Mouse (Mus musculus): ENCODE results near the gene Spata31d1a. TPM values are rescaled to one million over a fixed set of nuclear protein-coding genes. Genes with fewer than 3 reads are reported as not detected.
"Not testable (repeated sequence)": the region's sequence is repeated elsewhere in the genome, so short reads cannot be mapped to it uniquely, and the experiment has no call there.

The Spata31d1a gene
- polyA plus RNA-seq, 2 experiments: 0.01 to 0.06 TPM

GRCm38 (mm10) chr13:59719475-59719874 is 9.3 kb upstream of the Spata31d1a start:
- DNase-seq (ENCODE audit: low spot score) (no peak), ATAC-seq (ENCODE audit: low FRiP score, low read depth) (no peak)
- WGBS: 100% methylated on average over 1 of the region's 1 CpGs
- Histone ChIP-seq H3K4me2 (replicated peaks; ENCODE audit: low read depth, low read length, severe bottlenecking) (0 out of 2 replicates have a peak overlapping the region, but pooled peaks have one; percentile 4), H3K27ac (replicated peaks; ENCODE audit: low read depth, low read length) (0 out of 2 replicates have a peak overlapping the region, but pooled peaks have one; percentile 10), H3K9me3 (ENCODE audit: control insufficient read depth, low read length) (no peaks in the 10 kb centered on the region), H3K4me3 (replicated peaks; ENCODE audit: low read length) (no peak overlapping the region), H3K9ac (ENCODE audit: low read depth, low read length, severe bottlenecking) (no peak overlapping the region), H3K27me3 (ENCODE audit: control insufficient read depth, insufficient read depth, low read length) (no peaks in the 10 kb centered on the region), H3K36me3 (ENCODE audit: control insufficient read depth, insufficient read depth, low read length) (no peaks in the 10 kb centered on the region), H3K4me1 (ENCODE audit: control insufficient read depth, insufficient read depth, low read length) (peaks cover 5% of the 10 kb centered on the region; the same call in 1 of the 2 replicates)
- no peak for TF ChIP-seq POLR2A (IDR thresholded peaks at IDR 0.05; ENCODE audit: borderline replicate concordance, extremely low read depth, insufficient read depth, insufficient read length)

- H3K9me3 ChIP-seq (ENCODE audit: control insufficient read depth, low read length); H3K36me3 ChIP-seq (ENCODE audit: control insufficient read depth, insufficient read depth, low read length); DNase-seq (ENCODE audit: low spot score); H3K9ac ChIP-seq (ENCODE audit: low read depth, low read length, severe bottlenecking); H3K4me3 ChIP-seq (replicated peaks; ENCODE audit: low read length); H3K4me1 ChIP-seq (ENCODE audit: control insufficient read depth, insufficient read depth, low read length); H3K27me3 ChIP-seq (ENCODE audit: control insufficient read depth, insufficient read depth, low read length); ATAC-seq (ENCODE audit: low FRiP score, low read depth); H3K27ac ChIP-seq (replicated peaks; ENCODE audit: low read depth, low read length): not testable (repeated sequence)
- WGBS: 15% methylated on average over 6 of the region's 6 CpGs
- 0 out of 2 replicates have a peak overlapping the region, but pooled peaks have one; percentile 4 for H3K4me2 ChIP-seq (replicated peaks; ENCODE audit: low read depth, low read length, severe bottlenecking)
These were observed 8.8 kb upstream of the Spata31d1a start for GRCm38 (mm10) chr13:59718857-59719440.

- 36% methylated on average over 3 of the region's 3 CpGs for WGBS
- no peak for ATAC-seq (ENCODE audit: low FRiP score, low read depth)
- no peak overlapping the region for H3K4me2 ChIP-seq (replicated peaks; ENCODE audit: low read depth, low read length, severe bottlenecking)
- H3K9ac ChIP-seq (ENCODE audit: low read depth, low read length, severe bottlenecking): no peak overlapping the region
- H3K9me3 ChIP-seq (ENCODE audit: control insufficient read depth, low read length): no peaks in the 10 kb centered on the region
- H3K27me3 ChIP-seq (ENCODE audit: control insufficient read depth, insufficient read depth, low read length): no peaks in the 10 kb centered on the region
- no peaks in the 10 kb centered on the region for H3K36me3 ChIP-seq (ENCODE audit: control insufficient read depth, insufficient read depth, low read length)
- H3K4me3 ChIP-seq (replicated peaks; ENCODE audit: low read length): no peak overlapping the region
- no peak overlapping the region for H3K27ac ChIP-seq (replicated peaks; ENCODE audit: low read depth, low read length)
- H3K4me1 ChIP-seq (ENCODE audit: control insufficient read depth, insufficient read depth, low read length): no peaks in the 10 kb centered on the region
- DNase-seq (ENCODE audit: low spot score): no peak
- no peak for TF ChIP-seq POLR2A (IDR thresholded peaks at IDR 0.05; ENCODE audit: borderline replicate concordance, extremely low read depth, insufficient read depth, insufficient read length)
These were observed 3.6 kb upstream of the Spata31d1a start for GRCm38 (mm10) chr13:59713710-59714109.

GRCm38 (mm10) chr13:59711984-59712383 is 1.9 kb upstream of the Spata31d1a start, which contains the start of gene Spata31d1b:
TSS of gene Spata31d1b (plus strand) at chr13:59712284.
- H3K9ac ChIP-seq (ENCODE audit: low read depth, low read length, severe bottlenecking); H3K4me1 ChIP-seq (ENCODE audit: control insufficient read depth, insufficient read depth, low read length); H3K4me3 ChIP-seq (replicated peaks; ENCODE audit: low read length); H3K4me2 ChIP-seq (replicated peaks; ENCODE audit: low read depth, low read length, severe bottlenecking); H3K9me3 ChIP-seq (ENCODE audit: control insufficient read depth, low read length); DNase-seq (ENCODE audit: low spot score); H3K36me3 ChIP-seq (ENCODE audit: control insufficient read depth, insufficient read depth, low read length); H3K27me3 ChIP-seq (ENCODE audit: control insufficient read depth, insufficient read depth, low read length); H3K27ac ChIP-seq (replicated peaks; ENCODE audit: low read depth, low read length); ATAC-seq (ENCODE audit: low FRiP score, low read depth): not testable (repeated sequence)
- WGBS: 67% methylated on average over 3 of the region's 3 CpGs

- no peak overlapping the region for H3K9ac ChIP-seq (ENCODE audit: low read depth, low read length, severe bottlenecking)
- no peaks in the 10 kb centered on the region for H3K27me3 ChIP-seq (ENCODE audit: control insufficient read depth, insufficient read depth, low read length)
- ATAC-seq (ENCODE audit: low FRiP score, low read depth) (no peak), DNase-seq (ENCODE audit: low spot score) (no peak)
- H3K9me3 ChIP-seq (ENCODE audit: control insufficient read depth, low read length): no peaks in the 10 kb centered on the region
- no peak overlapping the region for H3K4me3 ChIP-seq (replicated peaks; ENCODE audit: low read length)
- no peak for TF ChIP-seq POLR2A (IDR thresholded peaks at IDR 0.05; ENCODE audit: borderline replicate concordance, extremely low read depth, insufficient read depth, insufficient read length)
- no peaks in the 10 kb centered on the region for H3K4me1 ChIP-seq (ENCODE audit: control insufficient read depth, insufficient read depth, low read length)
- H3K4me2 ChIP-seq (replicated peaks; ENCODE audit: low read depth, low read length, severe bottlenecking): no peak overlapping the region
- H3K36me3 ChIP-seq (ENCODE audit: control insufficient read depth, insufficient read depth, low read length): no peaks in the 10 kb centered on the region
- H3K27ac ChIP-seq (replicated peaks; ENCODE audit: low read depth, low read length): no peak overlapping the region
- WGBS: 57% methylated on average over 12 of the region's 12 CpGs
These were observed 5.6 kb downstream of the Spata31d1a start for GRCm38 (mm10) chr13:59704562-59704961.

- Histone ChIP-seq H3K9me3 (ENCODE audit: control insufficient read depth, low read length) (no peaks in the 10 kb centered on the region), H3K4me3 (replicated peaks; ENCODE audit: low read length) (no peak overlapping the region), H3K4me1 (ENCODE audit: control insufficient read depth, insufficient read depth, low read length) (no peaks in the 10 kb centered on the region), H3K4me2 (replicated peaks; ENCODE audit: low read depth, low read length, severe bottlenecking) (no peak overlapping the region), H3K27ac (replicated peaks; ENCODE audit: low read depth, low read length) (no peak overlapping the region), H3K9ac (ENCODE audit: low read depth, low read length, severe bottlenecking) (no peak overlapping the region), H3K27me3 (ENCODE audit: control insufficient read depth, insufficient read depth, low read length) (no peaks in the 10 kb centered on the region), H3K36me3 (ENCODE audit: control insufficient read depth, insufficient read depth, low read length) (no peaks in the 10 kb centered on the region)
- DNase-seq (ENCODE audit: low spot score): no peak
- ATAC-seq (ENCODE audit: low FRiP score, low read depth): no peak
- TF ChIP-seq POLR2A (IDR thresholded peaks at IDR 0.05; ENCODE audit: borderline replicate concordance, extremely low read depth, insufficient read depth, insufficient read length): no peak
- WGBS: 85% methylated on average over 12 of the region's 12 CpGs
These were observed 6.6 kb downstream of the Spata31d1a start for GRCm38 (mm10) chr13:59703514-59703913.

- not testable (repeated sequence) for H3K9ac ChIP-seq (ENCODE audit: low read depth, low read length, severe bottlenecking); H3K4me2 ChIP-seq (replicated peaks; ENCODE audit: low read depth, low read length, severe bottlenecking); H3K27me3 ChIP-seq (ENCODE audit: control insufficient read depth, insufficient read depth, low read length); H3K4me1 ChIP-seq (ENCODE audit: control insufficient read depth, insufficient read depth, low read length); H3K4me3 ChIP-seq (replicated peaks; ENCODE audit: low read length); H3K36me3 ChIP-seq (ENCODE audit: control insufficient read depth, insufficient read depth, low read length); H3K9me3 ChIP-seq (ENCODE audit: control insufficient read depth, low read length); ATAC-seq (ENCODE audit: low FRiP score, low read depth); H3K27ac ChIP-seq (replicated peaks; ENCODE audit: low read depth, low read length); DNase-seq (ENCODE audit: low spot score)
- WGBS: 43% methylated on average over 1 of the region's 1 CpGs
These were observed 10.0 kb downstream of the Spata31d1a start for GRCm38 (mm10) chr13:59700137-59700536.
